Mouse (Mus musculus): Measurements from ENCODE around the gene Idua. TPM values are rescaled to one million over a fixed set of nuclear protein-coding genes. Genes with fewer than 3 reads are reported as not detected.

The Idua gene
- polyA plus RNA-seq, 1 experiment from 2014 or later, result 12.3 TPM

DNA sequence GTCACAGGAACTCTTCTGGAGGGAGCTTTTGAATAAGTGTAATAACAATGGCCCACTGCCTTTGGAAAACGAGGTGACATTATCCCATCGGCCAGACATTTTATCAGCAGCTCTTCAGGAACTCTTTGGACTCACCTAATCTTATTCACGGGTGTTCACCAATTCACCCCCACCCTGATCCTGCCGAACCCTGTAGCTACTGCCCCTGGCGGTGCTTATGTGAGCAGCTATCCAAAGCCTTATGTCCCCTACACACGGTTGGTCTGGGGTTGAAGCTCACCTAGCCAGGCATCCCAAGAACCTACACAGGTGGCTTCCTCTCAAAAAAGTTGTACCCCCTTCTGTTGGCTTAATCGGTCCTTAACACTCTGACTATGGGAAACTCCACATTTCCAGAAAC, 59.6 kb downstream of the Idua start:
- Histone ChIP-seq H3K4me2 (no peak overlapping the region), H3K4me3 (ENCODE audit: low read depth, low read length) (no peak overlapping the region), H3K9ac (no peak overlapping the region), H3K4me1 (ENCODE audit: insufficient read depth) (no peaks in the 10 kb centered on the region), H3K27me3 (ENCODE audit: insufficient read depth, low read length) (no peaks in the 10 kb centered on the region), H3K9me3 (ENCODE audit: low read depth, low read length) (no peaks in the 10 kb centered on the region), H3K27ac (ENCODE audit: low read depth) (no peak overlapping the region), H3K36me3 (ENCODE audit: insufficient read depth) (no peaks in the 10 kb centered on the region)
- DNase-seq, result no peak
- WGBS, result 39% methylated on average over 7 of the region's 7 CpGs
- no peak for ATAC-seq (ENCODE audit: insufficient read depth)
- TF ChIP-seq CTCF (IDR thresholded peaks at IDR 0.05; ENCODE audit: low read depth), result 0 out of 2 replicates have a peak, but pooled peaks have one; percentile 23

DNA sequence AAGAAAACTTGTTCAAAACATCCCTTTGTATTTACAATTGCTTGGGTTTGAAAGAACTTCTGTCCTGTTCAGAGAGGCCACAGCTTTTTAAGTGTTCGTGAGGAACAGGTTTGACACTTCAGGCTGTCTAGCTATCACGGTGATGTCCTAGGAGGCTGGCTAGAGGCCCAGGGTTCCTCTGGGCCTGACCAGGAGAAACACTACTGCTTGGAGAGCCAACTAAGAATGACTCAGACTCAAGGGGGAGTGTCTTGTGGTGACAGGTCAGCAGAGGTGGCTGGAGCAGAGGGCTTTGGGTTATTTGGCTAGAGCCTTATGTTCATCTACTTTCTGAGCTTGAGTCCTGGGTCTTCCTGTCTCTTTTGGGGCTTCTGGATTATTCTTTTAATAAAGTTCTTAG, 63.9 kb downstream of the Idua start:
- Histone ChIP-seq H3K9ac (no peak overlapping the region), H3K27me3 (ENCODE audit: insufficient read depth, low read length) (no peaks in the 10 kb centered on the region), H3K4me2 (no peak overlapping the region), H3K4me1 (ENCODE audit: insufficient read depth) (no peaks in the 10 kb centered on the region), H3K36me3 (ENCODE audit: insufficient read depth) (no peaks in the 10 kb centered on the region), H3K4me3 (ENCODE audit: low read depth, low read length) (no peak overlapping the region), H3K9me3 (ENCODE audit: low read depth, low read length) (no peaks in the 10 kb centered on the region), H3K27ac (ENCODE audit: low read depth) (no peak overlapping the region)
- DNase-seq, result no peak
- WGBS, result 43% methylated on average over 2 of the region's 2 CpGs
- no peak for ATAC-seq (ENCODE audit: insufficient read depth)
- no peak for TF ChIP-seq CTCF (IDR thresholded peaks at IDR 0.05; ENCODE audit: low read depth)

GRCm38 (mm10) chr5:108726557-108727248, 66.6 kb downstream of the Idua start:
- Histone ChIP-seq H3K4me3 (ENCODE audit: low read depth, low read length) (no peak overlapping the region), H3K4me2 (no peak overlapping the region), H3K36me3 (ENCODE audit: insufficient read depth) (no peaks in the 10 kb centered on the region), H3K27ac (ENCODE audit: low read depth) (no peak overlapping the region), H3K9ac (no peak overlapping the region), H3K27me3 (ENCODE audit: insufficient read depth, low read length) (no peaks in the 10 kb centered on the region), H3K9me3 (ENCODE audit: low read depth, low read length) (no peaks in the 10 kb centered on the region), H3K4me1 (ENCODE audit: insufficient read depth) (no peaks in the 10 kb centered on the region)
- whole genome bisulfite sequencing, result 22% methylated on average over 5 of the region's 5 CpGs
- peak; percentile 87 for ATAC-seq (ENCODE audit: insufficient read depth)
- TF ChIP-seq CTCF (IDR thresholded peaks at IDR 0.05; ENCODE audit: low read depth), result peak; percentile 85
- peak; percentile 80 for DNase-seq

GRCm38 (mm10) chr5:108727425-108727824, 67.3 kb downstream of the Idua start:
- no peaks in the 10 kb centered on the region for H3K27me3 ChIP-seq (ENCODE audit: insufficient read depth, low read length)
- TF ChIP-seq CTCF (IDR thresholded peaks at IDR 0.05; ENCODE audit: low read depth), result no peak
- H3K36me3 ChIP-seq (ENCODE audit: insufficient read depth), result no peaks in the 10 kb centered on the region
- no peak overlapping the region for H3K27ac ChIP-seq (ENCODE audit: low read depth)
- DNase-seq (no peak), ATAC-seq (ENCODE audit: insufficient read depth) (no peak)
- H3K4me2 ChIP-seq, result no peak overlapping the region
- H3K9me3 ChIP-seq (ENCODE audit: low read depth, low read length), result no peaks in the 10 kb centered on the region
- no peaks in the 10 kb centered on the region for H3K4me1 ChIP-seq (ENCODE audit: insufficient read depth)
- 61% methylated on average over 1 of the region's 1 CpGs for WGBS
- no peak overlapping the region for H3K4me3 ChIP-seq (ENCODE audit: low read depth, low read length)
- no peak overlapping the region for H3K9ac ChIP-seq

Other genes with a start within 250 kb of the Idua start
- gene Atp5k, start 225.9 kb upstream of the Idua start, polyA plus RNA-seq (2014; fragmentation: Nextera tagmentation; extraction: Ambion mirVana), result 400 and 416 TPM in 2 replicates
- gene Mfsd7a, start 211.4 kb upstream of the Idua start, polyA plus RNA-seq (2014; fragmentation: Nextera tagmentation; extraction: Ambion mirVana), result 0.16 TPM in 1 of 2 replicates, not detected in the other
- gene Pcgf3, start 199.1 kb upstream of the Idua start, polyA plus RNA-seq (2014; fragmentation: Nextera tagmentation; extraction: Ambion mirVana), result 19.5 and 26.5 TPM in 2 replicates
- 0.24 and 0.54 TPM in 2 replicates for gene Cplx1, start 110.3 kb upstream of the Idua start, polyA plus RNA-seq (2014; fragmentation: Nextera tagmentation; extraction: Ambion mirVana)
- gene Gak, start 30.6 kb upstream of the Idua start, polyA plus RNA-seq (2014; fragmentation: Nextera tagmentation; extraction: Ambion mirVana), result 48.7 and 52.1 TPM in 2 replicates
- 26.4 and 29.0 TPM in 2 replicates for gene Tmem175, start 30.6 kb upstream of the Idua start, polyA plus RNA-seq (2014; fragmentation: Nextera tagmentation; extraction: Ambion mirVana)
- 8.7 and 12.1 TPM in 2 replicates for gene Dgkq, start 9.3 kb downstream of the Idua start, polyA plus RNA-seq (2014; fragmentation: Nextera tagmentation; extraction: Ambion mirVana)
- 0.60 and 0.70 TPM in 2 replicates for gene Slc26a1, start 15.2 kb downstream of the Idua start, polyA plus RNA-seq (2014; fragmentation: Nextera tagmentation; extraction: Ambion mirVana)
- gene Fgfrl1, start 32.1 kb downstream of the Idua start, polyA plus RNA-seq (2014; fragmentation: Nextera tagmentation; extraction: Ambion mirVana), result 40.1 and 47.5 TPM in 2 replicates
- gene Rnf212, start 114.7 kb downstream of the Idua start, polyA plus RNA-seq (2014; fragmentation: Nextera tagmentation; extraction: Ambion mirVana), result not detected in 2 replicates
- not detected in 2 replicates for gene Tmed11, start 135.0 kb downstream of the Idua start, polyA plus RNA-seq (2014; fragmentation: Nextera tagmentation; extraction: Ambion mirVana)
- not detected in 2 replicates for gene Vmn2r8, start 148.5 kb downstream of the Idua start, polyA plus RNA-seq (2014; fragmentation: Nextera tagmentation; extraction: Ambion mirVana)
- gene Vmn2r9, start 192.3 kb downstream of the Idua start, polyA plus RNA-seq (2014; fragmentation: Nextera tagmentation; extraction: Ambion mirVana), result not detected in 2 replicates

All from lung, embryonic 14.5 days (tissue).